Mouse (Mus musculus) megakaryocyte, embryonic 14.5 days (primary cell): ENCODE measurements around the gene Pla2g4a. TPM values are rescaled to one million over a fixed set of nuclear protein-coding genes. Genes with fewer than 3 reads are reported as not detected.

ENCODE experiments used
- H3K27me3 ChIP-seq: replicated peaks from 2 replicates; pipeline ENCODE3; 2012; ENCODE audit warnings: inconsistent platforms
- H3K36me3 ChIP-seq: replicated peaks from 2 replicates; pipeline ENCODE3; 2012; ENCODE audit warnings: low read length, inconsistent platforms, mixed read lengths
- H3K4me1 ChIP-seq: 2 replicates; pipeline ENCODE4 v1.6.1; 2012; ENCODE audit warnings: inconsistent platforms
- H3K4me3 ChIP-seq: replicated peaks from 2 replicates; pipeline ENCODE3; 2012; ENCODE audit warnings: moderate library complexity, mild to moderate bottlenecking, inconsistent platforms
- H3K9me3 ChIP-seq: 2 replicates; pipeline ENCODE4 v1.6.1; 2012; ENCODE audit warnings: inconsistent platforms
- FLI1 ChIP-seq: IDR thresholded peaks from 2 replicates; pipeline ENCODE4 v1.6.1; 2012; ENCODE audit warnings: low read length, inconsistent platforms, mixed read lengths
- GATA1 ChIP-seq: IDR thresholded peaks from 3 replicates; pipeline ENCODE4 v1.6.1; 2012; ENCODE audit warnings: mixed read lengths, low read length, inconsistent platforms, borderline replicate concordance
- polyA plus RNA-seq: library from polyadenylated mRNA; stranded (reverse); fragments of >175 nt; gene quantifications from 2 replicates; pipeline ENCODE4 v1.2.3, GENCODE M21; 2012; ENCODE audit warnings: low replicate concordance; ENCODE audit not compliant: insufficient read depth

Gene Pla2g4a
- polyA plus RNA-seq: 0.58 and 5.3 TPM in 2 replicates

GRCm38 (mm10) chr1:149960734-149961424, at the start of gene Pla2g4a:
TSS of gene Pla2g4a (minus strand) at chr1:149961290.
- Histone ChIP-seq H3K27me3 (no peaks in the 10 kb centered on the region), H3K9me3 (no peaks in the 10 kb centered on the region), H3K4me1 (peaks cover 37% of the 10 kb centered on the region), H3K4me3 (peak within 1 kb of the TSS; percentile 91), H3K36me3 (no peaks in the 10 kb centered on the region)
- TF ChIP-seq GATA1 (no peak), FLI1 (no peak)

DNA sequence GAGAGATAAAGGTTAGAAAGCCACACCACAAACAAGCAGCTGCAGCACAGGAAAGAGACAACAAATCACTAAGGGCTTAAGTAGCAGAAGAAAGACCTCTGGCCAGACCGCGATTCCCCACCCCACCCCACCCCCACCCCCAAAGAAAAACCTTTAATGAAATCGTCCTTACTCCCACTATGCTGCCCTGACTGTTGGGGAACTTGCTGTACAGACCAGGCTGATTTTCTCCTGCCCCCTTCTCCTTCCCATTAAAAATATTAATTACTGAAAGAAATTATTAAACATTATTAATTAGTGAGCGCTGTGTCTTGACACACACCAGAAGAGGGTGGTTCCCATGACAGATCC, 49.5 kb upstream of the Pla2g4a start:
- no peaks in the 10 kb centered on the region for H3K27me3 ChIP-seq
- H3K36me3 ChIP-seq: no peaks in the 10 kb centered on the region
- TF ChIP-seq FLI1 (no peak), GATA1 (no peak)
- H3K4me3 ChIP-seq: no peak overlapping the region
- H3K4me1 ChIP-seq: peaks cover 14% of the 10 kb centered on the region
- H3K9me3 ChIP-seq: no peaks in the 10 kb centered on the region

DNA sequence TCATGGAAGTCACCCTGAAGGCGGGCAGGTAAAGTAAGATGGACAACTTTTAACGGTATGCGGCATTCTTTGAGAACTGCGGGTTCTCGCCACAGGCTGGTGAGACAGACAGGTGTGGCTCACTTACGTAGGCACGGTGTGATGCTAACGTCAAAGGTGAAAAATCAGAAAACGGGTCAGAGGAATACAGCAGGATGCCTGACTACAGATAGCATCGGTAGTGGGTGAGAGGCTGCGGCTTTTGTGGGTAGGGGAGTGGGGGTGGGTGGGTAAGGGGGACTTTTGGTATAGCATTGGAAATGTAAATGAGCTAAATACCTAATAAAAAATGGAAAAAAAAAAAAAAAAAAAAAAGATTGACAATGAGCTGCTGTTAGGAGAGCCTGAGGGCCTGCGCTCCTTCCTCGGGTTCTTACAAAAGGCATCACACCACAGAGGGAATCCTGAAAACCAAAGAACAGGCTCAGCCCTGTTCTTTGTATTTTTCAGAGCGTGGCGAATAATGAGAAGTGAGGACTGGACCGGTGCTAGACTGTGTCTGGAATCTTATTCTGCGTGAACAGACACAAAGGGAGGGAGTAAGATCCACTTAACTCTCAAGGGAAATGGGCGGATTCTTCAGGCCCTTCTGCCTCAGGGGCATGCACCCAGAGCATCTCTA, 49.0 kb upstream of the Pla2g4a start:
- TF ChIP-seq FLI1: no peak
- no peak for TF ChIP-seq GATA1
- Histone ChIP-seq H3K4me1 (peaks cover 13% of the 10 kb centered on the region), H3K9me3 (no peaks in the 10 kb centered on the region), H3K27me3 (no peaks in the 10 kb centered on the region), H3K36me3 (no peaks in the 10 kb centered on the region), H3K4me3 (no peak overlapping the region)

GRCm38 (mm10) chr1:150009134-150009533, 48.0 kb upstream of the Pla2g4a start:
- no peaks in the 10 kb centered on the region for H3K36me3 ChIP-seq
- H3K9me3 ChIP-seq: no peaks in the 10 kb centered on the region
- peaks cover 6% of the 10 kb centered on the region for H3K4me1 ChIP-seq
- H3K27me3 ChIP-seq: no peaks in the 10 kb centered on the region
- TF ChIP-seq FLI1 (no peak), GATA1 (no peak)
- no peak overlapping the region for H3K4me3 ChIP-seq

DNA sequence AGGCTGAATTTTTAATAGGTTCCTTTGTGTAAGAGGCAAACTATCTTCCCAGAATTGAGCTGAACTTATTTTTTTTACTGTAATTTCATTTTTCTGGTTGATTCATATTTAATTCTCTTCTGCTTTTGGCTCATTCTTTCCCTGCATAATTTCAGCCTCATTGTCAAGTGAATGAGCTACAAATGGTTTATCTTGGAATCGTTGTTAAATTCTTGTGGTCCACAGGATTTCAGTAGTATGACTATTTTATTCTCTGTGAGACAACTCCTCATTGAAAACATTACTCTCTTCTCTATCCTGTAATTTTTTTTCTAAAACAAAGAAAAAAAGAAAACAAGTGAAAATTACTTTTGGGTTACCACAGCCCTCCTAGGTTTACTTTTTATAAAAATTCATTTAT, 14.5 kb upstream of the Pla2g4a start:
- Histone ChIP-seq H3K9me3 (no peaks in the 10 kb centered on the region), H3K36me3 (no peaks in the 10 kb centered on the region), H3K4me3 (no peak overlapping the region), H3K27me3 (no peaks in the 10 kb centered on the region), H3K4me1 (peaks cover 5% of the 10 kb centered on the region)
- TF ChIP-seq GATA1 (no peak), FLI1 (no peak)

- Histone ChIP-seq H3K27me3 (no peaks in the 10 kb centered on the region), H3K4me3 (no peak overlapping the region), H3K9me3 (no peaks in the 10 kb centered on the region), H3K4me1 (peaks cover 27% of the 10 kb centered on the region), H3K36me3 (no peaks in the 10 kb centered on the region)
- TF ChIP-seq GATA1 (no peak), FLI1 (no peak)
Observed at GRCm38 (mm10) chr1:149965826-149966225, 4.7 kb upstream of the Pla2g4a start.

DNA sequence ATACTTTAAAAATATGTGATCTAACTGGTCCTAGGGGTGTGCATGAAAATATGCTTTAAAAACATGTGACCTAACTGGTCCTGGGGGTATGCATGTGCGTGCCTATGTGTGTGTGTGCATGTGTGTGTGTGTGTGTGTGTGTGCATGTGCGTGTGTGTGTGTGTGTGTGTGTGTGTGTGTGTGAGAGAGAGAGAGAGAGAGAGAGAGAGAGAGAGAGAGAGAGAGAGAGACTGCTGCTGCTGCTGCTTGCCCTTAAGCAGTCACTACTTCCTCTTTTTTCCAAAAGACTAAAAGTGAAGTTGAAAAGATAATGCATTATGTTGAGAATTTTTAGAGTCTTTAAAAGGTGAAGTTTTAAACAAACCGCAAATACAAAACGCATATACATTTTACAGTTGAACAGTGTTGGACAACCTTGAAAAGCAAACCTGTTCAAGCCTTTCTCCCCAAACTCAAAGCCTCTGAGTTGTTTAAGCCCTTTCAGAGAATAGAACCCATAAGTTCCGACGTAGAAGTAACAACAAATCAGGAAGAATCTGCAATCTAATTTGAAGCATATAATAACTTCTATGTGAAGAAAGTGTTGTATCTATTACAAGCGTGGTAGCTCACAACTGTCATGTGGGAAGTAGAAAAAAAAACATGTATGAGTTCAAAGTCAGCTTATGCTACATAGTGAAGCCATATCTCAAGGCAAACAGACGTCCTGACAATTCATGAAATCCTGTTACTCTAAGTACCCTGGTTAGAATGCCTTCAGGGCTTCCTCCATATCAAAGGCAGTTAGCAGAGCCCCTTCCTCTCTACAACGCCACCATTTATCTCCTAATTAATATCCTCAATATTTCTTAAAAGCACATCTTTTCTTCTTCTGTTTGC, 574 bp upstream of the Pla2g4a start:
- H3K36me3 ChIP-seq: no peaks in the 10 kb centered on the region
- peaks cover 34% of the 10 kb centered on the region for H3K4me1 ChIP-seq
- peak overlapping the region; percentile 91 for H3K4me3 ChIP-seq
- TF ChIP-seq FLI1 (no peak), GATA1 (no peak)
- H3K27me3 ChIP-seq: no peaks in the 10 kb centered on the region
- H3K9me3 ChIP-seq: no peaks in the 10 kb centered on the region

GRCm38 (mm10) chr1:149960251-149960650, 839 bp downstream of the Pla2g4a start:
- Histone ChIP-seq H3K27me3 (no peaks in the 10 kb centered on the region), H3K36me3 (no peaks in the 10 kb centered on the region), H3K4me1 (peaks cover 42% of the 10 kb centered on the region), H3K9me3 (no peaks in the 10 kb centered on the region), H3K4me3 (peak overlapping the region; percentile 91)
- TF ChIP-seq FLI1 (no peak), GATA1 (no peak)

GRCm38 (mm10) chr1:149959069-149959468, 2.0 kb downstream of the Pla2g4a start:
- peaks cover 45% of the 10 kb centered on the region for H3K4me1 ChIP-seq
- H3K9me3 ChIP-seq: no peaks in the 10 kb centered on the region
- H3K36me3 ChIP-seq: peaks cover 3% of the 10 kb centered on the region
- peak overlapping the region; percentile 88 for H3K4me3 ChIP-seq
- H3K27me3 ChIP-seq: no peaks in the 10 kb centered on the region
- TF ChIP-seq GATA1 (no peak), FLI1 (no peak)
